Mouse (Mus musculus) forebrain, embryonic 13.5 days (tissue): ENCODE data around the gene Tmem156. TPM values are rescaled to one million over a fixed set of nuclear protein-coding genes. Genes with fewer than 3 reads are reported as not detected.

Experiments used
- ATAC-seq: fragments of 200-750 bp; cut with Nextera tagmentation; 2 replicates; pipeline ENCODE4 v1.8.0; 2017
- H3K27ac ChIP-seq: fragments of 300-500 bp; sonication (generic); 2 replicates; pipeline ENCODE4 v1.5.1; 2015; ENCODE audit warnings: inconsistent platforms, mild to moderate bottlenecking, moderate library complexity
- H3K27me3 ChIP-seq: fragments of 300-500 bp; sonication (generic); 2 replicates; pipeline ENCODE4 v1.6.1; 2015; ENCODE audit warnings: mild to moderate bottlenecking, inconsistent platforms
- H3K36me3 ChIP-seq: fragments of 300-500 bp; sonication (generic); 2 replicates; pipeline ENCODE4 v1.6.1; 2015; ENCODE audit warnings: mild to moderate bottlenecking, inconsistent platforms; ENCODE audit not compliant: poor library complexity, severe bottlenecking
- H3K4me1 ChIP-seq: fragments of 300-500 bp; sonication (generic); 2 replicates; pipeline ENCODE4 v1.6.1; 2015; ENCODE audit warnings: inconsistent platforms
- H3K4me2 ChIP-seq: fragments of 300-500 bp; sonication (generic); 2 replicates; pipeline ENCODE4 v1.6.1; 2015; ENCODE audit warnings: inconsistent platforms, mild to moderate bottlenecking, moderate library complexity
- H3K4me3 ChIP-seq: fragments of 300-500 bp; sonication (generic); 2 replicates; pipeline ENCODE4 v1.5.1; 2015; ENCODE audit warnings: mild to moderate bottlenecking, inconsistent platforms
- H3K9ac ChIP-seq: fragments of 300-500 bp; sonication (generic); 2 replicates; pipeline ENCODE4 v1.6.1; 2015; ENCODE audit warnings: mild to moderate bottlenecking, inconsistent platforms
- H3K9me3 ChIP-seq: fragments of 300-500 bp; sonication (generic); replicated peaks from 2 replicates; pipeline ENCODE4 v1.6.1; 2016; ENCODE audit warnings: inconsistent platforms
- WGBS: fragments of 180-500 bp; shearing (Covaris S2); methylation state at CpG from one replicate; pipeline ENCODE4 v1.1.7; 2015; 5-methylcytosine and 5-hydroxymethylcytosine counted together
- polyA plus RNA-seq: library from polyadenylated mRNA; unstranded; fragments of >200 nt; fragmentation: Nextera tagmentation; extraction: Ambion mirVana; gene quantifications from 2 replicates; pipeline ENCODE4 v1.2.1, GENCODE M21; 2015

Tmem156 gene
- polyA plus RNA-seq, 1 experiment from 2014 or later: not detected

DNA sequence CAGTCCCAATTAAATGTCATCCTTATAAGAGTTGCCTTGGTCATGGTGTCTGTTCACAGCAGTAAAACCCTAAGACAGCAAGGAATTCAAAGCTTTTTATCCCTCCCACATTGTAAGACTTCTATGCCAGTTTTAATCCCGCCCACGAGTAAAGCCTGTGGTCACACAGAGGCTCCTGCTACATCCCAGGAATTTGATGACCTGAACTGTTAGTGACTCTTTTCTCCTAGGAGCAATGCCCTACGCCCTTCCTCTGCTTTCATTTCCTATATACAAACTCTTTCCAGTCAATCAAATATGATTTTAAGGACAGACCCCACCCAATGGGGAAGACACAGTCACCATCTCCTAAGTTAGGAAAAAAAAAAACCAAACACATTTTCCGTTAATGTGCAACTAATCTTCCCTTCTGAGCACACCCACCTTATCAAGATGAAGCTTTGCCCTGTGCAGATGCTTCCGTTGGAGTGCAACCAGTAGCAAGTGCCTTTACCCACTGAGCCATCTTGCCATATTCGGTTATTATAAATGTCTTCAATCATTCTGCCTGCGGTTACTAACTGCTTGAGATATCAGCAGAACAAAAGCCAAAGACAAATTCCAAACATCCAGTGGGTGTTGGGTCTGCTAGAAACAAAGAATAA lies 3.1 kb upstream of the Tmem156 start:
- Histone ChIP-seq H3K4me3 (no peak overlapping the region), H3K9me3 (no peaks in the 10 kb centered on the region), H3K36me3 (no peaks in the 10 kb centered on the region), H3K4me1 (peaks cover 2% of the 10 kb centered on the region), H3K27ac (no peak overlapping the region), H3K27me3 (no peaks in the 10 kb centered on the region), H3K4me2 (no peak overlapping the region), H3K9ac (no peak overlapping the region)
- no peak for ATAC-seq
- 87% methylated on average over 7 of the region's 7 CpGs for WGBS

DNA sequence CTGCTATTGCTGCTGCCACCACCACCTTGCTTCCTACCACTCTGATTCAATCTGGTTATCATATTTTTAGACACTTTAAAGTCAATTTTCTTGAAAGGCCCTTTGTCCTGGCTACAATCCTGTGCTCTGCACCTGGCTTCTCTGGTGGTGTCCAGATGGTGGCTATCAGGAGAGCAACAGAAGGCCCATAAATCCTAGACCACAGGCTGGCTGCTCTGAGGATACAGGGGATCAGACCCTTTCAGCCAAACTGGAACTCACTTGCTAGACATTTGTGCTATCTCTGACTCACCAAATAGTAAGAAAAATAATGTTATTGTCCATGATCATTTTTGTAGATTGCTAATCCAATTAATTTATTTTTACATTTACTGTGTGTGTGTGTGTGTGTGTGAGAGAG lies 1.8 kb upstream of the Tmem156 start:
- Histone ChIP-seq H3K27ac (no peak overlapping the region), H3K27me3 (no peaks in the 10 kb centered on the region), H3K9ac (no peak overlapping the region), H3K4me2 (no peak overlapping the region), H3K4me1 (no peaks in the 10 kb centered on the region), H3K4me3 (no peak overlapping the region), H3K9me3 (no peaks in the 10 kb centered on the region), H3K36me3 (no peaks in the 10 kb centered on the region)
- no peak for ATAC-seq

DNA sequence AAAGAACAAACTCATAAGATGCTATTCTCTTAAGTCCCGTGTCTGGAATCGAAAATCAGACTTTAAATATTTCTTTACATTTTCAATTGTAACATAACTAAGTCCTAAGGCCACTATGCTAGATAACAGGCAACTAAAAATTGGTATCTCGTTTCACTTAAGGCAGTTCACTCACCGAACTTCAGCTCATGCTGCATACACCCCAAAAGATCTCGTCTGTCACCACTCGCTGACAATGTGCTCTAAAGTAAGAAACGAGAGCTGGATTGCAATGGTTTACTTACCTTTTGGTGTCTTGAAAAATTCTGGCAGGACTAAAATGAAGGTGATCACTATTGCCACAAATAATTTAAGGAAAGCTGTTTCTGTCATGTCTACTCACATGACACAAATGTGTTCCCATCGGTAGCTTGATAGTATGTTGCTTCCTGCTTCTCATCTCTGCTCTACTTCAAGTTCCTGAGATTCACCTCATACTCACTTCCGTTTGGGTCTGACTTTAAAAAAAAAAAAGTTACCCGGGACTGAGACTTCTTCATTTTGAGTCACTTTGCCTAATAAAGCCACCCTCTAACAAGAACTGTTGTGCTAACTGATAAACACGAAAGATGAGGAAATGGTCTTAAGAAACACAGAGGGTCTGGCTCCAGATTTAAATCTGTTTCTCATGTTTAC lies 611 bp downstream of the Tmem156 start:
- H3K27me3 ChIP-seq: no peaks in the 10 kb centered on the region
- H3K9me3 ChIP-seq: no peaks in the 10 kb centered on the region
- no peak overlapping the region for H3K27ac ChIP-seq
- no peak overlapping the region for H3K4me2 ChIP-seq
- H3K4me1 ChIP-seq: no peaks in the 10 kb centered on the region
- H3K4me3 ChIP-seq: no peak overlapping the region
- no peak for ATAC-seq
- H3K36me3 ChIP-seq: no peaks in the 10 kb centered on the region
- H3K9ac ChIP-seq: no peak overlapping the region
- 78% methylated on average over 11 of the region's 11 CpGs for WGBS

DNA sequence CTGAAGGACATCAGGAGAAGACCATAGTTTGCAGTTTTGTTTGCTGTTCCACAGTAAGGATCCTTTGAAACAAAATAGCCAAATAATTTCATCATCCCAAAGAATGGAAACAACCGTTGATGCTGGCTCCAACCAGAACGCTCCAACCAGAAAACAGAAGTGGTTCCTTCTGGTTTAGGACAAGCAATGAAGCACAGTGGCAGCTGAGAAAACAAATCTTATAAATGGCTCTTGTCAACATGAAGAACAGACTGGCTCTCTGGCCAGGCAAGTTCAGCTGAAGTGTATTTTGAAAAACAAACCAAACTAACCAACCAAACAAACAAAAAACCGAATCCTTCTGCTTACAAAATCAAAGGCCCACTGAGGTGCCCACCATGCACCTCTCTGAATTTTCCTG lies 2.2 kb downstream of the Tmem156 start:
- Histone ChIP-seq H3K36me3 (no peaks in the 10 kb centered on the region), H3K9ac (no peak overlapping the region), H3K4me3 (no peak overlapping the region), H3K9me3 (no peaks in the 10 kb centered on the region), H3K4me2 (no peak overlapping the region), H3K4me1 (no peaks in the 10 kb centered on the region), H3K27me3 (no peaks in the 10 kb centered on the region), H3K27ac (no peak overlapping the region)
- 90% methylated on average over 3 of the region's 3 CpGs for WGBS
- no peak for ATAC-seq

DNA sequence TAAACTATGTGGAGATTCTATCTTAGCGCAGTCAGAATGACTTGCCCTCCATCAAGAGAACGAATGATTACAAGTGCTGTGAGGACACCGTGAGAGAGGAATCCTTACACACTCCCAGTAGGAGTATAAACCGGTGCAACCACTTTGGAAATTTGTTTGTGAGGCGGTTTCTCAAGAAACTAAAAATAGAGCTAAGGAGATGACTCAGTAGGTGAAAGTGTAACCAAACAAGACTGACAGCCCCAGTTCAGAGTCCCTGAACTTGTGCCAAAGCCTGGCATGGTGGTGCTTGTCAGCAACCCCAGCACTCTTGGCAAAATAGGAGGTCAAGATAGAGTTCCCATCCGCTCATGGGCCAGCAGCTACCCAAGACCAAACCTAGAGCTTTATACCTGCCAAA lies 5.4 kb downstream of the Tmem156 start:
- ATAC-seq: no peak
- WGBS: 89% methylated on average over 6 of the region's 6 CpGs
- Histone ChIP-seq H3K27me3 (no peaks in the 10 kb centered on the region), H3K4me2 (no peak overlapping the region), H3K4me1 (no peaks in the 10 kb centered on the region), H3K9ac (no peak overlapping the region), H3K9me3 (no peaks in the 10 kb centered on the region), H3K4me3 (no peak overlapping the region), H3K36me3 (no peaks in the 10 kb centered on the region), H3K27ac (no peak overlapping the region)

- no peak overlapping the region for H3K4me2 ChIP-seq
- H3K4me1 ChIP-seq: no peaks in the 10 kb centered on the region
- no peak for ATAC-seq
- no peaks in the 10 kb centered on the region for H3K9me3 ChIP-seq
- H3K27ac ChIP-seq: no peak overlapping the region
- 77% methylated on average over 4 of the region's 4 CpGs for WGBS
- no peaks in the 10 kb centered on the region for H3K27me3 ChIP-seq
- H3K36me3 ChIP-seq: no peaks in the 10 kb centered on the region
- H3K4me3 ChIP-seq: no peak overlapping the region
- no peak overlapping the region for H3K9ac ChIP-seq
These were observed 10.1 kb downstream of the Tmem156 start for GRCm38 (mm10) chr5:65081836-65082235.

DNA sequence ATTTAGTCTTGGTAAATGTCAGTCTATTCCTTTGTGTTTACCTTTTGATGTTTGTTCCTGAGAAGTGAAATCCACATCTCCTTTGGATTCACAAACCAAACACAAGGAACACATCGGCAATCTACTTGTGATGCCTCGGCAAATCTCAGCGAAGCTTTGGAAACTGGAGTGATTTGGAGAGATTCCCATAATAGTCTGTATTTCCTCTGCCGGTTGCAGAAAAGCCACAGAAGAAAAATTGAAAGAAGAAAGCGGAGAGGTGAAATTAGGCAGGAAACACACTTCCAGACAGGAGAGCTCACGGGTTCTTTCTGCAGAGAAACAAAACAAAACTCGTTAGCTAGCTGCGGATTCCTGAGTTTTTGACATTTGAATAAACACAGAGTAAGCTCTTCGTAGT lies 12.1 kb downstream of the Tmem156 start:
- H3K27ac ChIP-seq: no peak overlapping the region
- no peaks in the 10 kb centered on the region for H3K4me1 ChIP-seq
- peak overlapping the region; percentile 11; the same call in 1 of the 2 replicates for H3K4me2 ChIP-seq
- no peak overlapping the region for H3K9ac ChIP-seq
- WGBS: 47% methylated on average over 9 of the region's 9 CpGs
- H3K27me3 ChIP-seq: no peaks in the 10 kb centered on the region
- H3K36me3 ChIP-seq: no peaks in the 10 kb centered on the region
- ATAC-seq: no peak
- no peaks in the 10 kb centered on the region for H3K9me3 ChIP-seq
- no peak overlapping the region for H3K4me3 ChIP-seq

GRCm38 (mm10) chr5:65078081-65078480 lies 13.9 kb downstream of the Tmem156 start:
- Histone ChIP-seq H3K27ac (no peak overlapping the region), H3K36me3 (no peaks in the 10 kb centered on the region), H3K4me3 (no peak overlapping the region), H3K4me2 (no peak overlapping the region), H3K9me3 (no peaks in the 10 kb centered on the region), H3K4me1 (no peaks in the 10 kb centered on the region), H3K9ac (no peak overlapping the region), H3K27me3 (no peaks in the 10 kb centered on the region)
- ATAC-seq: no peak
- 93% methylated on average over 4 of the region's 4 CpGs for WGBS

- Histone ChIP-seq H3K4me3 (no peak overlapping the region), H3K36me3 (no peaks in the 10 kb centered on the region), H3K4me1 (peaks cover 6% of the 10 kb centered on the region), H3K27me3 (no peaks in the 10 kb centered on the region), H3K4me2 (no peak overlapping the region), H3K27ac (no peak overlapping the region), H3K9me3 (no peaks in the 10 kb centered on the region), H3K9ac (no peak overlapping the region)
- no peak for ATAC-seq
- 62% methylated on average over 3 of the region's 3 CpGs for WGBS
These were observed 15.2 kb downstream of the Tmem156 start for GRCm38 (mm10) chr5:65076748-65077147.

- Histone ChIP-seq H3K9me3 (no peaks in the 10 kb centered on the region), H3K27me3 (no peaks in the 10 kb centered on the region), H3K27ac (no peak overlapping the region), H3K4me2 (no peak overlapping the region), H3K9ac (no peak overlapping the region), H3K4me1 (peaks cover 11% of the 10 kb centered on the region), H3K4me3 (no peak overlapping the region), H3K36me3 (no peaks in the 10 kb centered on the region)
- no peak for ATAC-seq
- 81% methylated on average over 2 of the region's 2 CpGs for WGBS
These were observed 15.8 kb downstream of the Tmem156 start for GRCm38 (mm10) chr5:65076087-65076486.

GRCm38 (mm10) chr5:65074693-65075092 lies 17.2 kb downstream of the Tmem156 start:
- WGBS: 62% methylated on average over 7 of the region's 7 CpGs
- H3K27ac ChIP-seq: no peak overlapping the region
- H3K4me1 ChIP-seq: peaks cover 11% of the 10 kb centered on the region
- no peak overlapping the region for H3K9ac ChIP-seq
- H3K4me3 ChIP-seq: no peak overlapping the region
- H3K9me3 ChIP-seq: no peaks in the 10 kb centered on the region
- no peak overlapping the region for H3K4me2 ChIP-seq
- H3K27me3 ChIP-seq: no peaks in the 10 kb centered on the region
- ATAC-seq: no peak
- no peaks in the 10 kb centered on the region for H3K36me3 ChIP-seq

- no peak for ATAC-seq
- no peak overlapping the region for H3K27ac ChIP-seq
- H3K9me3 ChIP-seq: no peaks in the 10 kb centered on the region
- no peaks in the 10 kb centered on the region for H3K27me3 ChIP-seq
- WGBS: 77% methylated on average over 4 of the region's 4 CpGs
- no peak overlapping the region for H3K4me3 ChIP-seq
- no peaks in the 10 kb centered on the region for H3K36me3 ChIP-seq
- no peak overlapping the region for H3K9ac ChIP-seq
- H3K4me1 ChIP-seq: peaks cover 11% of the 10 kb centered on the region
- no peak overlapping the region for H3K4me2 ChIP-seq
These were observed 18.7 kb downstream of the Tmem156 start for GRCm38 (mm10) chr5:65073247-65073646.

DNA sequence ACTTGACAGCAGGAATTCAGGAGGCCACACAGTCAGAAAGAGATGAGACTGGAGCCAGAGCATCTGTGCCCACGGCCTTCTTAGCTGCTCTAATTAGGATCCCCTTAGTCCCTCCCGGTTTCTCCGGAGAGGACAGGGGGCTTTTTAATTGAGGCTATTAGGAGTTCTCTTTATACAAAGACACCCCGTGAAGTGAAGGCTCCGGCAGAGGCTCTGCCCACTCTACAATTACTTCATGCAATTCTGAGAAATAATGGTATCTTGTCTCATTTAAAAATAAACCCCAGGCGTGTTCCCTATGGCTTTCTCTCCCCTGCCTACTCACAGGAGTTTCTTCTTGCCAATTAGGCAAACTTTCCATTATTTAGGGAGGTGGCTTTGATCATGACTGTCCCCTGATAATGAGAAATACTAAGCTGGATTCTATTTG lies 20.2 kb downstream of the Tmem156 start:
- peak overlapping the region; percentile 31; the same call in 1 of the 2 replicates for H3K27ac ChIP-seq
- no peaks in the 10 kb centered on the region for H3K27me3 ChIP-seq
- no peaks in the 10 kb centered on the region for H3K9me3 ChIP-seq
- no peak overlapping the region for H3K9ac ChIP-seq
- ATAC-seq: peak; percentile 76; the same call in 1 of the 2 replicates
- no peak overlapping the region for H3K4me2 ChIP-seq
- WGBS: 4% methylated on average over 6 of the region's 6 CpGs
- no peaks in the 10 kb centered on the region for H3K36me3 ChIP-seq
- peaks cover 11% of the 10 kb centered on the region for H3K4me1 ChIP-seq
- no peak overlapping the region for H3K4me3 ChIP-seq
